Mouse (Mus musculus): ENCODE measurements around the gene Gm9913.

Gm9913 gene

DNA sequence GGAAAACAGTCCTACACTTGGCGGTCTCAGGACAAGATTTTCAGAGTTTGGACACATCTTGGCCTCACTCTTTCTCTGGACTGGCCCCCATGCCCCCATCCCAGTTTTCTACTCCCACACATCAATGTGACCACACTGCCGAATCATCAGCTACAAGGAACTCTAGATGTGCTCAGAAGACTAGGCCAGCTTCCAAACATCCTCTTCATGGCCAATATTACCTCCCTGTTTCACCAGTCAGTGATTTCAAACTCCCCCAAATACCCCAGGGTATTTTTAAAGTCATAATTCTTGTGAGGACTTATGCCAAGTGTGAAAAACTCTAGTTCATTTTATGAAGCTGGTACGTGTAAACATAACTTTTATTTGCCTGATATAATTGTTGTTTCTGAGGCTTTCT lies 40.1 kb downstream of the Gm9913 start:
- DNase-seq (ENCODE audit: low read depth, low spot score): no peak

DNA sequence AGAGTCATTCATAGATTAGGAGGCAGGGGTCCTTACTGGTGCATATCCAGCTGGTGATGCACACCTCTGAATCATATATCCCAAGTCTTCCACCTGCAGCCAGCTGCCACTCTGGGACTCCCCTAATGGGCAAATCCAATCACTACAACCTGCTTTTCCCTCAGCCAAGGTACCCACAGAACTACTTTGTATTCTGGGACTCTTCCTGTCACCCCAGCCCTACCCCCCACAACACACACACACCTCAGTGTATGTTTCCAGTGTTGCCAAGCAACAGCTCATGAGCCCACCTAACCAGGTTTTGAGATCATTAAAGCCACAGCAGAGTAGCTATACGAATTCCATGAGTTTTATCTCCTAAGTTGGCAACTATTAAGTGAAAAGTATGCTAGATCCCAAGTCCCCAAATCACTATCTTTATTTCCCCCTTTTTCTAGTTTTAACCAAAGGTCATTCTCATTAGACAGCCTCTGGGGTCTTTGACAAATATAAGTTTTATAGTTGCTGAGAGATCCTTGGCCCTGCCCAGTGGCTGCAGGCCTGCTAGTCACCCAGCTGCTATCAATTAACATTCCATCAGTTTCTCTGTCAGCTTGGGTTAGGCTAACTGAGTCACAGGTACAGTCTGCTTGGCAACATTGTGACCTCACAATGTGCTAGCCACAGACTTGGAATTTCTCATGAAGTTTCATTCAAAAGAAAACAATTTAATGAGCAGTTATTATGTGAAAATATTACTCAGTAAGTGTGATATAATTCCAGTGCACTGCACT lies 44.1 kb downstream of the Gm9913 start:
- no peak for DNase-seq (ENCODE audit: low read depth, low spot score)

DNA sequence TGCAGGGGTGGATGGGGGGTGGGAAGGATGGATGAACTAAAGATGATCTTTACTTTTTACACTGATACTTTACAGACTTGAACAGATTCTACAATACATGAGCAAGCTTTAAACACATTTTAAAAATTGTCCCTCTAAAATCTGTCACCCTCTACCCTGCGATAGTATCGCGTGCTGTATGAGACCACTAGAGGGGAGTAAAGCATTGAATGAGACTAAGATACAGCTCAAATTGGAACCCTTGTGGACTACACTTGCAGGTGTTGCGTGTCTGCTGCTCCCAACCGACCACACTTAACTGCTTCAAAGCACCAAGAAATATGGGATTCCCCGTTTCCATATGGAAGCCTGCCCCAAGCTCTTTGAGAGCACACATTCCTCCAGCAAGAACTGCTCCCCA lies 50.9 kb downstream of the Gm9913 start:
- no peak for DNase-seq (ENCODE audit: low read depth, low spot score)

All from CD4-positive helper T cell, adult 2 months (primary cell).